ENCODE assay signal across 23 mouse cellular contexts in the genomic region with DNA sequence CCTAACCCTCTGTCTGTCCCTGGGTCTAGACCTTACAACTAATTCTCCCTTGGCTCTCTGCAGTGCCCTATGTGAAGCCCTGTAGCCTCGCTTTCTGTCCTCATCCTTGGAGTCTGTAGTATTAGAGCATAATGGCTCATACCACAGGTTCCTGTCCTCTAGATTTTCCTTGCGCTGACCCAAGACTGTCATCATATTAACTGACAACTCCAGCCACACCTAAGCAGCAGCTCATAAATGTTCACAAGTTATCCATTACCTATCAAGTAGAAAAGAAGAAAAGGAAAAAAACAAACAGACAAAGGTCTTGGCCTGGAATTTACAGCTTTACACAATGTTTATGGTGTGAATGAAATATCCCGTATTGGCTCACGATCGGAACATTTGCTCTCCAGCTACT.
"Had no signal": no experiment of that assay in that cellular context is flagged by ENCODE, and none has a peak within 500 bp of the region (broad histone marks: within the 10 kb centered on the region; RNA-seq: fewer than 3 reads in every experiment).

No protein-coding gene starts in this region.

- H3K9me3 ChIP-seq: heart, embryonic 13.5 days; heart, embryonic 15.5 days; hindbrain, embryonic 13.5 days; hindbrain, embryonic 15.5 days; limb, embryonic 10.5 days; limb, embryonic 12.5 days had no signal

- H3K4me2 ChIP-seq: heart, embryonic 11.5 days; heart, embryonic 13.5 days; heart, embryonic 15.5 days; hindbrain, embryonic 13.5 days; hindbrain, embryonic 15.5 days; limb, embryonic 12.5 days; liver, embryonic 11.5 days had no signal

- H3K4me3 ChIP-seq: heart, adult 2 months; heart, embryonic 13.5 days; heart, embryonic 15.5 days; hindbrain, embryonic 13.5 days; hindbrain, embryonic 15.5 days; limb, embryonic 10.5 days; limb, embryonic 12.5 days had no signal

- H3K27me3 ChIP-seq: heart, embryonic 13.5 days; heart, embryonic 15.5 days; hindbrain, embryonic 13.5 days; hindbrain, embryonic 15.5 days; limb, embryonic 12.5 days had no signal

- ATAC-seq: forebrain, postnatal 0 days; hindbrain, postnatal 0 days had no signal

- DNase-seq: forebrain, postnatal 0 days; gastrocnemius, postnatal 14 days; gastrocnemius, postnatal 36 days; heart, adult 11 months; heart, adult 2 months; heart, postnatal 14 days; heart, postnatal 36 days; kidney, adult 18-20 months; kidney, adult 8-10 months; kidney, postnatal 10 days; kidney, postnatal 36 days; layer of hippocampus, adult 9-11 months; layer of hippocampus, postnatal 36 days; liver had no signal

- H3K4me1 ChIP-seq: heart, embryonic 13.5 days; heart, embryonic 15.5 days; hindbrain, embryonic 13.5 days; hindbrain, embryonic 15.5 days; limb, embryonic 10.5 days; limb, embryonic 12.5 days had no signal

- H3K36me3 ChIP-seq: heart, embryonic 15.5 days; hindbrain, embryonic 13.5 days; hindbrain, embryonic 15.5 days; limb, embryonic 10.5 days; limb, embryonic 12.5 days had no signal

- H3K27ac ChIP-seq: heart, adult 2 months; heart, embryonic 13.5 days; heart, embryonic 15.5 days; hindbrain, embryonic 13.5 days; hindbrain, embryonic 15.5 days; hindbrain, postnatal 0 days; limb, embryonic 10.5 days; limb, embryonic 12.5 days had no signal

- H3K9ac ChIP-seq: forebrain, postnatal 0 days; heart, embryonic 13.5 days; heart, embryonic 15.5 days; hindbrain, embryonic 13.5 days; hindbrain, embryonic 15.5 days; limb, embryonic 12.5 days had no signal
